Mouse (Mus musculus) gastrocnemius, postnatal 14 days (tissue): ENCODE measurements around the gene Nsa2. TPM values are rescaled to one million over a fixed set of nuclear protein-coding genes. Genes with fewer than 3 reads are reported as not detected.

Experiments
- DNase-seq: peaks from one replicate; pipeline ENCODE4 v3.0.0; 2021; ENCODE audit warnings: mixed read lengths
- intact Hi-C: fragments of 180-260 bp; cut with DNase I; formaldehyde crosslinking; loops from one replicate; pipeline ENCODE4 v1.15.1; 2025; ENCODE audit warnings: low total_unique reads
- total RNA-seq, 2 experiments: library from RNA; stranded (reverse); gene quantifications; 2 replicates each; pipeline ENCODE4 v1.2.3; 2021

Gene Nsa2
- total RNA-seq, 2 experiments from 2014 or later, result 66.5 to 67.6 TPM

GRCm38 (mm10) chr13:97099187-97099852 lies 38.4 kb downstream of the Nsa2 start, which contains the start of gene Gm6169:
Gm6169 (minus strand) TSS chr13:97099237.
- DNase-seq, result peak; percentile 19
- intact Hi-C loops, result no loop called here

- DNase-seq, result no peak
- intact Hi-C loops, result no loop called here
These were observed 42.0 kb downstream of the Nsa2 start for GRCm38 (mm10) chr13:97095726-97096125.

GRCm38 (mm10) chr13:97088183-97088582 lies 49.6 kb downstream of the Nsa2 start:
- intact Hi-C loops, result no loop called here

GRCm38 (mm10) chr13:97087421-97087820 lies 50.3 kb downstream of the Nsa2 start:
- intact Hi-C loops, result no loop called here
- no peak for DNase-seq

More at GRCm38 (mm10) chr13:97088183-97088582, 49.6 kb downstream of the Nsa2 start:
- no peak for DNase-seq

GRCm38 (mm10) chr13:97086316-97086715 lies 51.4 kb downstream of the Nsa2 start:
- DNase-seq, result no peak
- intact Hi-C loops, result no loop called here

DNA sequence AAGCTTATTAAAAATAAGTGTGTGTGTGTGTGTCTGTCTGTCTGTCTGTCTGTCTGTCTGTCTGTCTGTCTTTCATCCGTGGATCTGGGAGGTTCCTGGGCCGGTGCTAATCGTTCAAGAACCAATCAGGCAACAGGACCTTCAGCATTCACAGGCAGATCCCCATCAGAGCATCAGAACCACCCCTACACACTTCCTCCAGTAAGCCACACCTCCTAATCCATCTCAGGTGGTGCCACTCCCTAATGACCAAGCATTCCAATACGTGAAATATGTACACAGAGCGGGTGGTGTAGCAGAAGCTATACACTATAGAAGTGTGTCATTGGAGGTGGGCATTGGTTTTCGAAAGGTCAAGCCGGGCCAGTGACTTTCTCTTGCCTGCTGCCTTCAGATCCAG lies 55.3 kb downstream of the Nsa2 start:
- intact Hi-C loops, result no loop called here
- no peak for DNase-seq

GRCm38 (mm10) chr13:97080615-97081014 lies 57.1 kb downstream of the Nsa2 start:
- intact Hi-C loops, result no loop called here
- DNase-seq, result no peak

DNA sequence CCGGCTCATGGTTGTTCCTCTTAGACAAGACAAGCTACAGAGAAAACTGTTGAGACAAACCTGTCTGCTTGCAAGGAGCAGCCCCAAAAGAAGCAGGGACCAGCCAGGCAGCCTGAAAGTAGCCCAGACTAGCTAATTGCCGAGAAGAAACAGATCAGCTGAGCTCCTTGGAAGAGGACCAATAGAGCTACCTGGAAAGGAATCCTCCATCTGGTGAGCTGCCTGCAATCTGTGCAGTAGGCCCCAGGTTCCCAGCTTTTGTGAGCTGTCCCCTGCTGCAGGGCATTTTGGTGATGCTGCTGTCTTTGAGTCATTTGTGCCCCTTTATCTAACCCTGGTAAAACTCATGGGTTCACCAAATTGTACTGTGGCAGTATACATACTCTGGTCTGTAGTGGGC lies 57.5 kb downstream of the Nsa2 start:
- no peak for DNase-seq
- intact Hi-C loops, result no loop called here

Other genes starting within 250 kb of the Nsa2 start
- under 1 TPM; 0.11 to 0.23 TPM for gene Gcnt4, start 213.2 kb downstream of the Nsa2 start, total RNA-seq
- not detected for gene 1700029F12Rik, start 103.6 kb downstream of the Nsa2 start, total RNA-seq
- not detected for gene Fam169a, start 70.7 kb downstream of the Nsa2 start, total RNA-seq
- gene Gm6169, start 38.7 kb downstream of the Nsa2 start, total RNA-seq, result 1 to 10 TPM in 1 of 2 experiments, not detected in 1; 8.9 TPM
- gene Gfm2, start within 50 bp of the Nsa2 start, total RNA-seq, result 10 to 100 TPM; 39.8 to 47.7 TPM
- gene Hexb, start 60.4 kb upstream of the Nsa2 start, total RNA-seq, result 10 to 100 TPM; 12.8 to 13.0 TPM
- gene Enc1, start 103.2 kb upstream of the Nsa2 start, total RNA-seq, result 1 to 10 TPM; 3.2 to 3.6 TPM